Mouse (Mus musculus): ENCODE data around the gene 1700007K13Rik. TPM values are rescaled to one million over a fixed set of nuclear protein-coding genes. Genes with fewer than 3 reads are reported as not detected.
A peak's percentile ranks its signal among the peaks of the same experiment; 100 is the strongest.
"Not testable (repeated sequence)": the region's sequence is repeated elsewhere in the genome, so short reads cannot be mapped to it uniquely, and the experiment has no call there.

1700007K13Rik gene
- polyA plus RNA-seq (2016; fragmentation: Nextera tagmentation; extraction: Ambion mirVana) = 2.3 and 3.6 TPM in 2 replicates

GRCm38 (mm10) chr2:28465836-28466518 lies at the start of gene 1700007K13Rik:
Gene 1700007K13Rik, minus strand, starts transcription at chr2:28466332.
- 6% methylated on average over 25 of the region's 25 CpGs for WGBS

GRCm38 (mm10) chr2:28514489-28514888 lies 48.4 kb upstream of the 1700007K13Rik start:
- H3K9me3 ChIP-seq = no peaks in the 10 kb centered on the region
- WGBS = 20% methylated on average over 5 of the region's 5 CpGs
- peaks cover 61% of the 10 kb centered on the region for H3K4me1 ChIP-seq (replicated peaks)
- H3K36me3 ChIP-seq = peaks cover 24% of the 10 kb centered on the region
- peaks cover 3% of the 10 kb centered on the region; the same call in 1 of the 2 replicates for H3K27me3 ChIP-seq (ENCODE audit: insufficient read depth, poor library complexity, severe bottlenecking)
- DNase-seq (ENCODE audit: low spot score) = peak; percentile 89
- H3K27ac ChIP-seq = peak overlapping the region; percentile 92
- H3K4me3 ChIP-seq = peak overlapping the region; percentile 89

More at GRCm38 (mm10) chr2:28465836-28466518, at the start of gene 1700007K13Rik:
- H3K27me3 ChIP-seq (ENCODE audit: insufficient read depth, poor library complexity, severe bottlenecking) = peaks cover 19% of the 10 kb centered on the region
- no peaks in the 10 kb centered on the region for H3K9me3 ChIP-seq
- DNase-seq (ENCODE audit: low spot score) = peak; percentile 80
- peak within 1 kb of the TSS; percentile 50 for H3K4me3 ChIP-seq
- peaks cover 37% of the 10 kb centered on the region for H3K4me1 ChIP-seq (replicated peaks)
- peaks cover 23% of the 10 kb centered on the region for H3K36me3 ChIP-seq
- peak within 1 kb of the TSS; percentile 73 for H3K27ac ChIP-seq

GRCm38 (mm10) chr2:28513431-28514370 lies 47.6 kb upstream of the 1700007K13Rik start:
- Histone ChIP-seq H3K27ac (peak overlapping the region; percentile 92), H3K9me3 (no peaks in the 10 kb centered on the region), H3K36me3 (peaks cover 24% of the 10 kb centered on the region), H3K4me3 (peak overlapping the region; percentile 89), H3K27me3 (ENCODE audit: insufficient read depth, poor library complexity, severe bottlenecking) (peaks cover 3% of the 10 kb centered on the region; the same call in 1 of the 2 replicates), H3K4me1 (replicated peaks) (peaks cover 58% of the 10 kb centered on the region)
- DNase-seq (ENCODE audit: low spot score) = peak; percentile 50
- WGBS = 5% methylated on average over 47 of the region's 47 CpGs

- Histone ChIP-seq H3K27ac (peak within 1 kb of the TSS; percentile 92), H3K36me3 (peaks cover 24% of the 10 kb centered on the region), H3K9me3 (no peaks in the 10 kb centered on the region), H3K27me3 (ENCODE audit: insufficient read depth, poor library complexity, severe bottlenecking) (peaks cover 3% of the 10 kb centered on the region; the same call in 1 of the 2 replicates), H3K4me1 (replicated peaks) (peaks cover 50% of the 10 kb centered on the region), H3K4me3 (peak within 1 kb of the TSS; percentile 89)
- DNase-seq (ENCODE audit: low spot score) = peak; percentile 78
- under 1% methylated on average over 71 of the region's 71 CpGs for WGBS
These were observed 46.8 kb upstream of the 1700007K13Rik start, which contains the start of gene Ralgds for GRCm38 (mm10) chr2:28512798-28513401. Gene Ralgds, plus strand, starts transcription at chr2:28513125.

GRCm38 (mm10) chr2:28511600-28511999 lies 45.5 kb upstream of the 1700007K13Rik start:
- not testable (repeated sequence) for H3K9me3 ChIP-seq; H3K27me3 ChIP-seq (ENCODE audit: insufficient read depth, poor library complexity, severe bottlenecking); H3K27ac ChIP-seq; DNase-seq (ENCODE audit: low spot score); H3K4me3 ChIP-seq
- WGBS = 54% methylated on average over 5 of the region's 5 CpGs
- H3K36me3 ChIP-seq = peaks cover 15% of the 10 kb centered on the region
- peaks cover 37% of the 10 kb centered on the region for H3K4me1 ChIP-seq (replicated peaks)

GRCm38 (mm10) chr2:28506291-28506690 lies 40.2 kb upstream of the 1700007K13Rik start:
- peaks cover 3% of the 10 kb centered on the region; the same call in 1 of the 2 replicates for H3K27me3 ChIP-seq (ENCODE audit: insufficient read depth, poor library complexity, severe bottlenecking)
- WGBS = 89% methylated on average over 6 of the region's 6 CpGs
- no peak for DNase-seq (ENCODE audit: low spot score)

GRCm38 (mm10) chr2:28505795-28506194 lies 39.7 kb upstream of the 1700007K13Rik start, which contains the start of gene Gm10134:
Gene Gm10134, plus strand, starts transcription at chr2:28506095.
- no peaks in the 10 kb centered on the region for H3K9me3 ChIP-seq
- H3K4me1 ChIP-seq (replicated peaks) = no peaks in the 10 kb centered on the region
- no peak within 1 kb of the TSS for H3K4me3 ChIP-seq
- H3K36me3 ChIP-seq = no peaks in the 10 kb centered on the region
- 74% methylated on average over 3 of the region's 3 CpGs for WGBS
- DNase-seq (ENCODE audit: low spot score) = no peak
- H3K27ac ChIP-seq = no peak within 1 kb of the TSS
- peaks cover 3% of the 10 kb centered on the region; the same call in 1 of the 2 replicates for H3K27me3 ChIP-seq (ENCODE audit: insufficient read depth, poor library complexity, severe bottlenecking)

More at GRCm38 (mm10) chr2:28506291-28506690, 40.2 kb upstream of the 1700007K13Rik start:
- no peak overlapping the region for H3K4me3 ChIP-seq
- H3K27ac ChIP-seq = no peak overlapping the region
- no peaks in the 10 kb centered on the region for H3K4me1 ChIP-seq (replicated peaks)
- H3K36me3 ChIP-seq = no peaks in the 10 kb centered on the region
- no peaks in the 10 kb centered on the region for H3K9me3 ChIP-seq

- WGBS = 91% methylated on average over 13 of the region's 13 CpGs
- Histone ChIP-seq H3K36me3 (no peaks in the 10 kb centered on the region), H3K9me3 (no peaks in the 10 kb centered on the region), H3K27me3 (ENCODE audit: insufficient read depth, poor library complexity, severe bottlenecking) (no peaks in the 10 kb centered on the region), H3K4me1 (replicated peaks) (no peaks in the 10 kb centered on the region), H3K4me3 (no peak overlapping the region), H3K27ac (no peak overlapping the region)
- DNase-seq (ENCODE audit: low spot score) = no peak
These were observed 38.5 kb upstream of the 1700007K13Rik start for GRCm38 (mm10) chr2:28504676-28505075.

GRCm38 (mm10) chr2:28502987-28503386 lies 36.9 kb upstream of the 1700007K13Rik start:
- H3K36me3 ChIP-seq = no peaks in the 10 kb centered on the region
- no peak for DNase-seq (ENCODE audit: low spot score)
- no peaks in the 10 kb centered on the region for H3K9me3 ChIP-seq
- H3K4me3 ChIP-seq = no peak overlapping the region
- H3K27me3 ChIP-seq (ENCODE audit: insufficient read depth, poor library complexity, severe bottlenecking) = no peaks in the 10 kb centered on the region
- WGBS = 89% methylated on average over 10 of the region's 10 CpGs
- H3K27ac ChIP-seq = no peak overlapping the region
- no peaks in the 10 kb centered on the region for H3K4me1 ChIP-seq (replicated peaks)

GRCm38 (mm10) chr2:28498431-28498830 lies 32.3 kb upstream of the 1700007K13Rik start:
- Histone ChIP-seq H3K36me3 (no peaks in the 10 kb centered on the region), H3K4me1 (replicated peaks) (peaks cover 13% of the 10 kb centered on the region), H3K27me3 (ENCODE audit: insufficient read depth, poor library complexity, severe bottlenecking) (no peaks in the 10 kb centered on the region), H3K4me3 (no peak overlapping the region), H3K9me3 (no peaks in the 10 kb centered on the region), H3K27ac (no peak overlapping the region)
- DNase-seq (ENCODE audit: low spot score) = no peak
- WGBS = 82% methylated on average over 4 of the region's 4 CpGs

- 87% methylated on average over 5 of the region's 5 CpGs for WGBS
- no peaks in the 10 kb centered on the region for H3K36me3 ChIP-seq
- H3K4me1 ChIP-seq (replicated peaks) = peaks cover 13% of the 10 kb centered on the region
- no peak for DNase-seq (ENCODE audit: low spot score)
- no peaks in the 10 kb centered on the region for H3K27me3 ChIP-seq (ENCODE audit: insufficient read depth, poor library complexity, severe bottlenecking)
- H3K9me3 ChIP-seq = no peaks in the 10 kb centered on the region
- H3K4me3 ChIP-seq = no peak overlapping the region
- no peak overlapping the region for H3K27ac ChIP-seq
These were observed 31.4 kb upstream of the 1700007K13Rik start for GRCm38 (mm10) chr2:28497561-28497960.

- WGBS = 77% methylated on average over 5 of the region's 5 CpGs
These were observed 30.5 kb upstream of the 1700007K13Rik start, which contains the start of gene Gbgt1 for GRCm38 (mm10) chr2:28496671-28497070. Gene Gbgt1, plus strand, starts transcription at chr2:28496891.

More at GRCm38 (mm10) chr2:28496671-28497070, 30.5 kb upstream of the 1700007K13Rik start, which contains the start of gene Gbgt1:
- H3K4me3 ChIP-seq = no peak within 1 kb of the TSS
- H3K27me3 ChIP-seq (ENCODE audit: insufficient read depth, poor library complexity, severe bottlenecking) = no peaks in the 10 kb centered on the region
- H3K27ac ChIP-seq = no peak within 1 kb of the TSS
- no peak for DNase-seq (ENCODE audit: low spot score)
- peaks cover 13% of the 10 kb centered on the region for H3K4me1 ChIP-seq (replicated peaks)
- no peaks in the 10 kb centered on the region for H3K36me3 ChIP-seq
- no peaks in the 10 kb centered on the region for H3K9me3 ChIP-seq
